Mouse (Mus musculus) liver, embryonic 14.5 days (tissue): ENCODE measurements at regions not wholly inside any gene's neighbourhood (a gene's known extent, or its start where the extent isn't known, plus 50 kb on each side); places are given as distances from the start of the nearest gene placed in this dataset.

Source experiments
- CTCF ChIP-seq: IDR thresholded peaks from 2 replicates; pipeline ENCODE4 v1.5.1; 2016; ENCODE audit warnings: antibody characterized with exemption, low read depth, control low read depth
- EP300 ChIP-seq: IDR thresholded peaks from 2 replicates; pipeline ENCODE4 v1.6.1; 2016; ENCODE audit warnings: antibody characterized with exemption, low read depth

DNA sequence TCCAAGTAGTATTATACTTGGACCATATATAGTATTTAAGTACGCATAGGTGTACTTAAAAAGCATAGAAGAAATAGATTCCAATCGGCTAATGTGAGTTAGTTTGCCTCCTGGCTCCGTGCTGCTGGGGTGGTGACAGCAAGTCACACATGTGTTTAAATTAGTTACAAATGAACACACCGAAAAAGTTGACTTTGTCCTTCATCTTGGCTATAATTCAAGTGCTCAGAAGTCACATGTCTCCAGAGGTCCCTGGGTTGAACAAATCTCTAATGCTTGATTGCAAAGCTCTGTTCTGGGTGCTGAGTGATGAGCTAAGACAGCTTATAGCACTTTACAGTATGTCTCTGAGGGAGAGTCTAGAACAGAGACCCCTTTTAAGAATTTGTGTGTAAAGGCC, 121.7 kb downstream of the Ndfip2 start:
- TF ChIP-seq CTCF (no peak), EP300 (no peak)
